Mouse (Mus musculus): ENCODE data around the gene AC129217.1.

Gene AC129217.1

DNA sequence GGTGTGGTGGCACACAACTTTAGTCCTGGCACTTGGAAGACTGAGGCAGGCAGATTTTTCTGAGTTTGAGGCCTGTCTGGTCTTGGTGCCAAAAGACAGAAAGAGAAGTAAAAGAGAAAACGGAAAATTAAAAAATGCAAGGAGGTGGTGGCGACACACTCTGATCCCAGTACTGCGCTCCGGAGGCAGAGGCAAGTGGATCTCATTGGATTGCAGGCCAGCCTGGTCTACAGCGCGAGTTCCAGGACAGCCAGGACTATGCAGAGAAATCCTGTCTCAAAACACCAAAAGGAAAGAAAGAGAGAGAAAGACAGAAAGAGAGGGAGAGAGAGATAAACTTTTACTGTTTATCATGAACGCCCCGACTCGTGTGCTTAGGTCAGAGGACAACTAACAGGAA is 41.3 kb downstream of the AC129217.1 start:
- no peak for DNase-seq (ENCODE audit: low read depth, low spot score)

GRCm38 (mm10) chr19:8871267-8872186 is 42.0 kb downstream of the AC129217.1 start, which contains the start of gene Ubxn1:
Ubxn1 (plus strand) TSS chr19:8871496.
- DNase-seq (ENCODE audit: low read depth, low spot score) = peak; percentile 99

DNA sequence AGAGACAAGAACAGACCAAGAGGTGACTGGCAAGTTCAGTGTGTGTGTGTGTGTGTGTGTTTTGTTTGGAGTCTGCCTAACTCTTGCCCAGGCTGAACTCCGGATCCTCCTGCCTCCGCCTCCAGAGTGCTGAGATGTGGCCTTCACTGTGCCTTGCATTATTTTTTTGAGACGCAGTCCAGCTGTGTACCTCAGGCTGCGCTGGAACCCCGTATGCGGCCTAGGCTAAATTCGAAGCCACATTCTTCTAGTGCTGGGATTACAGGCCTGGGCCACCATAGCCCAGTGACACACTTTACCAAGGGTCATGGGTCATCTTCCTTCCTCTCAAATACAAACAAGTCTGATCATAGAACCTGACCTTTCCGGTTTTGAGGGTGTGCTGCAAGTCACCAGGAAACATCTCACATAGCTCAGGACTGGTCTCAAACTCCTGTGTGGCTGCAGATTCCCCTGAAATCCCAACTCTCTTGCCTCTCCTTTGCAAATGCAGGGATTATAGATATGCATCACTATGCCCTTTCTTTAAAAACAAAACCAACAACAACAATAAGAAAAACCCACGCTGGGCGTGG is 42.8 kb downstream of the AC129217.1 start:
- no peak for DNase-seq (ENCODE audit: low read depth, low spot score)

- DNase-seq (ENCODE audit: low read depth, low spot score) = no peak
Observed at GRCm38 (mm10) chr19:8875031-8875430, 45.5 kb downstream of the AC129217.1 start.

- peak; percentile 94 for DNase-seq (ENCODE audit: low read depth, low spot score)
Observed at GRCm38 (mm10) chr19:8880311-8881033, 50.9 kb downstream of the AC129217.1 start, which contains the start of gene Uqcc3. Uqcc3 (minus strand) TSS chr19:8880923.

DNA sequence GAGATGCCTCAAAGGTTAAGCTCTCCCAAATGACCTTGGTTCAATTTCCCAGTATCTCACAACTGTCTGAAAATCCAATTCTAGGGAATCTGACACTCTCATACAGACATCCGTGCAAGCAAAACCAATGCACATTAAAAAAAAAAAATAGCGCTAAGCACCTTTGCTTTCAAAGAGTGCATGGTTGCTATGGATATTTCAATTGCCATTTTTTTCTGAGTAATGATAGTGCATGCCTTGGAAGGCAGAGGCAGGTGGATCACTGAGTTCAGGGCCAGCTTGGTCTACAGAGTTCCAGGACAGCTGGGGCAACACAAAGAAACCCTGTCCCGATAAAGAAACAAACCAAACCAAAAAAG is 51.4 kb downstream of the AC129217.1 start:
- DNase-seq (ENCODE audit: low read depth, low spot score) = no peak

GRCm38 (mm10) chr19:8883616-8884015 is 54.0 kb downstream of the AC129217.1 start, which contains the start of the genes Lbhd1 and Gm49403:
Lbhd1 (plus strand) TSS chr19:8883732.
Gm49403 (plus strand) TSS chr19:8883930.
- no peak for DNase-seq (ENCODE audit: low read depth, low spot score)

- no peak for DNase-seq (ENCODE audit: low read depth, low spot score)
Observed at GRCm38 (mm10) chr19:8886916-8887584, 57.5 kb downstream of the AC129217.1 start.

- DNase-seq (ENCODE audit: low read depth, low spot score) = no peak
Observed at GRCm38 (mm10) chr19:8887585-8888463, 58.3 kb downstream of the AC129217.1 start.

DNA sequence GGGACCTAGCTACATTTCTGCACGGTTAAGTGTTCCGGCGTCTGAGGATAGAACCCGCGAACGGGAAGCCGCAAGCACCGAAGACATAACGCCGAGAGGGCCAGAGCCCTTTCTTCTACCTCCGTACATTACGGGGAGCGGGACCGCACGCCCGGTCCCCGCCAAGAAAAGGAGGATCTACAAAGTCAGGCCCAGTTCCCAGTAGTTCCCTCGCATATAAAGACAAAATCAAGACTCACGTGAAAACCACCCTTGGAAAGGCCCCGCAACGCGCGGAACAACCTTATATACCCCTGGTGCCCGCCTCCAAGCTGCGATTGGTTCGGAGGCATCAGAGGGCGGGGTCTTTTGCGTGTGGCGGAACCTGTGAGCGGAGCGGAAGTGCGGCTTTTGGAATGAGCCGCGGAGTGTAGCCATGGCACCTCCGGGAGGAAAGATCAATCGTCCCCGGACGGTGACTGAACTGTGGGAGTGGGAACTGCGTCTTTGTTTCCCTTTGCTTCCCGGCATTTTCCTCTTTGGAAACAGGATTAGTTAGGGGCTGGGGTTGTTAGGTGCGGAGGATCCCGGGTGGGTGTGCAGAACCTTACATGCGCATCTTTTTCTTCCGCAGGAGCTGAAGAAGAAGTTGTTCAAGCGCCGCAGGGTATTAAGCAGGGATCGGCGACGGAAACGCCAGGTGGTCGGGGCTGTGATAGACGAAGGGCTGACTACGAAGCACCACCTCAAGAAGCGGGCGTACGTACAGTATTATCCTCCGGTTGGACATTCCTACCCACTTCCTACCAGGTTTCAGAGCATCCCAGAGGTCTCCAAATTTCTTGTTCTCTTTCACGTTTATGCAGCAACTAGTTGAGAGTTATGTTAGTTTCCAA is 59.2 kb downstream of the AC129217.1 start, which contains the start of the genes 1810009A15Rik and Gm49416:
Gene 1810009A15Rik, plus strand, starts transcription at position 343 of the 875 bp plus-strand sequence.
Gene Gm49416, plus strand, starts transcription at position 416 of the 875 bp plus-strand sequence.
- DNase-seq (ENCODE audit: low read depth, low spot score) = peak; percentile 99
